Mouse (Mus musculus): Measurements from ENCODE around the gene Mrps27. TPM values are rescaled to one million over a fixed set of nuclear protein-coding genes. Genes with fewer than 3 reads are reported as not detected.
A peak's percentile ranks its signal among the peaks of the same experiment; 100 is the strongest.

Gene Mrps27
- total and polyA plus RNA-seq, 2 experiments from 2014 or later: 19.6 to 37.4 TPM

- peak overlapping the region; percentile 67 for H3K27ac ChIP-seq (ENCODE audit: low read depth, low read length)
- peaks cover 8% of the 10 kb centered on the region for H3K36me3 ChIP-seq (ENCODE audit: insufficient read depth, low read length)
- ATAC-seq (ENCODE audit: low FRiP score) (no peak; the same call in none of the 2 replicates), DNase-seq (ENCODE audit: low spot score) (no peak)
- peak overlapping the region; percentile 41 for H3K4me3 ChIP-seq (ENCODE audit: low read depth, low read length)
- peak overlapping the region; percentile 62 for H3K4me2 ChIP-seq (ENCODE audit: low read depth, low read length, poor library complexity, severe bottlenecking)
- no peak for TF ChIP-seq CTCF (IDR thresholded peaks at IDR 0.05)
- WGBS: 2% methylated on average over 7 of the region's 7 CpGs
- H3K9ac ChIP-seq (replicated peaks; ENCODE audit: low read length, poor library complexity, severe bottlenecking): peak overlapping the region; percentile 26; the same call in 1 of the 2 replicates
- no peaks in the 10 kb centered on the region for H3K27me3 ChIP-seq (ENCODE audit: insufficient read depth, low read length)
- H3K4me1 ChIP-seq (ENCODE audit: insufficient read depth, low read length): no peaks in the 10 kb centered on the region
- no peaks in the 10 kb centered on the region for H3K9me3 ChIP-seq (ENCODE audit: low read length)
These were observed 8.9 kb downstream of the Mrps27 start for GRCm38 (mm10) chr13:99353490-99353851.

- Histone ChIP-seq H3K4me2 (ENCODE audit: low read depth, low read length, poor library complexity, severe bottlenecking) (no peak overlapping the region), H3K4me1 (ENCODE audit: insufficient read depth, low read length) (no peaks in the 10 kb centered on the region), H3K27me3 (ENCODE audit: insufficient read depth, low read length) (no peaks in the 10 kb centered on the region), H3K9me3 (ENCODE audit: low read length) (no peaks in the 10 kb centered on the region), H3K9ac (replicated peaks; ENCODE audit: low read length, poor library complexity, severe bottlenecking) (no peak overlapping the region), H3K36me3 (ENCODE audit: insufficient read depth, low read length) (peaks cover 5% of the 10 kb centered on the region; the same call in 1 of the 2 replicates), H3K27ac (ENCODE audit: low read depth, low read length) (no peak overlapping the region), H3K4me3 (ENCODE audit: low read depth, low read length) (no peak overlapping the region)
- DNase-seq (ENCODE audit: low spot score) (no peak), ATAC-seq (ENCODE audit: low FRiP score) (no peak)
- TF ChIP-seq CTCF (IDR thresholded peaks at IDR 0.05): no peak
- 90% methylated on average over 6 of the region's 6 CpGs for WGBS
These were observed 10.5 kb downstream of the Mrps27 start for GRCm38 (mm10) chr13:99355072-99355471.

- ATAC-seq (ENCODE audit: low FRiP score): no peak
- WGBS: 93% methylated on average over 7 of the region's 7 CpGs
- no peak for DNase-seq (ENCODE audit: low spot score)
These were observed 11.3 kb downstream of the Mrps27 start for GRCm38 (mm10) chr13:99355861-99356260.

GRCm38 (mm10) chr13:99356428-99357265, 12.1 kb downstream of the Mrps27 start:
- peak; percentile 54 for TF ChIP-seq CTCF (IDR thresholded peaks at IDR 0.05)
- 40% methylated on average over 9 of the region's 9 CpGs for WGBS
- Histone ChIP-seq H3K4me3 (ENCODE audit: low read depth, low read length) (no peak overlapping the region), H3K27ac (ENCODE audit: low read depth, low read length) (no peak overlapping the region), H3K9ac (replicated peaks; ENCODE audit: low read length, poor library complexity, severe bottlenecking) (no peak overlapping the region), H3K27me3 (ENCODE audit: insufficient read depth, low read length) (no peaks in the 10 kb centered on the region), H3K9me3 (ENCODE audit: low read length) (no peaks in the 10 kb centered on the region), H3K4me1 (ENCODE audit: insufficient read depth, low read length) (no peaks in the 10 kb centered on the region), H3K36me3 (ENCODE audit: insufficient read depth, low read length) (peaks cover 1% of the 10 kb centered on the region; the same call in 1 of the 2 replicates), H3K4me2 (ENCODE audit: low read depth, low read length, poor library complexity, severe bottlenecking) (no peak overlapping the region)
- ATAC-seq (ENCODE audit: low FRiP score): no peak
- no peak for DNase-seq (ENCODE audit: low spot score)

More at GRCm38 (mm10) chr13:99355861-99356260, 11.3 kb downstream of the Mrps27 start:
- Histone ChIP-seq H3K9ac (replicated peaks; ENCODE audit: low read length, poor library complexity, severe bottlenecking) (no peak overlapping the region), H3K36me3 (ENCODE audit: insufficient read depth, low read length) (peaks cover 4% of the 10 kb centered on the region; the same call in 1 of the 2 replicates), H3K27ac (ENCODE audit: low read depth, low read length) (no peak overlapping the region), H3K4me2 (ENCODE audit: low read depth, low read length, poor library complexity, severe bottlenecking) (no peak overlapping the region), H3K4me3 (ENCODE audit: low read depth, low read length) (no peak overlapping the region), H3K4me1 (ENCODE audit: insufficient read depth, low read length) (no peaks in the 10 kb centered on the region), H3K27me3 (ENCODE audit: insufficient read depth, low read length) (no peaks in the 10 kb centered on the region), H3K9me3 (ENCODE audit: low read length) (no peaks in the 10 kb centered on the region)
- TF ChIP-seq CTCF (IDR thresholded peaks at IDR 0.05): no peak

- WGBS: 79% methylated on average over 14 of the region's 14 CpGs
- no peaks in the 10 kb centered on the region for H3K4me1 ChIP-seq (ENCODE audit: insufficient read depth, low read length)
- no peak overlapping the region for H3K4me2 ChIP-seq (ENCODE audit: low read depth, low read length, poor library complexity, severe bottlenecking)
- ATAC-seq (ENCODE audit: low FRiP score): peak; percentile 49; the same call in 1 of the 2 replicates
- peak; percentile 82 for DNase-seq (ENCODE audit: low spot score)
- H3K27me3 ChIP-seq (ENCODE audit: insufficient read depth, low read length): no peaks in the 10 kb centered on the region
- peaks cover 7% of the 10 kb centered on the region; the same call in 1 of the 2 replicates for H3K36me3 ChIP-seq (ENCODE audit: insufficient read depth, low read length)
- no peak overlapping the region for H3K27ac ChIP-seq (ENCODE audit: low read depth, low read length)
- no peak for TF ChIP-seq CTCF (IDR thresholded peaks at IDR 0.05)
- no peak overlapping the region for H3K9ac ChIP-seq (replicated peaks; ENCODE audit: low read length, poor library complexity, severe bottlenecking)
- H3K4me3 ChIP-seq (ENCODE audit: low read depth, low read length): no peak overlapping the region
- no peaks in the 10 kb centered on the region for H3K9me3 ChIP-seq (ENCODE audit: low read length)
These were observed 14.3 kb downstream of the Mrps27 start for GRCm38 (mm10) chr13:99358921-99359320.

GRCm38 (mm10) chr13:99363866-99364265, 19.3 kb downstream of the Mrps27 start:
- Histone ChIP-seq H3K27ac (ENCODE audit: low read depth, low read length) (no peak overlapping the region), H3K4me1 (ENCODE audit: insufficient read depth, low read length) (no peaks in the 10 kb centered on the region), H3K27me3 (ENCODE audit: insufficient read depth, low read length) (no peaks in the 10 kb centered on the region), H3K9ac (replicated peaks; ENCODE audit: low read length, poor library complexity, severe bottlenecking) (no peak overlapping the region), H3K4me2 (ENCODE audit: low read depth, low read length, poor library complexity, severe bottlenecking) (no peak overlapping the region), H3K4me3 (ENCODE audit: low read depth, low read length) (no peak overlapping the region), H3K9me3 (ENCODE audit: low read length) (no peaks in the 10 kb centered on the region), H3K36me3 (ENCODE audit: insufficient read depth, low read length) (peaks cover 10% of the 10 kb centered on the region; the same call in 1 of the 2 replicates)
- 48% methylated on average over 4 of the region's 4 CpGs for WGBS
- no peak for ATAC-seq (ENCODE audit: low FRiP score)
- no peak for TF ChIP-seq CTCF (IDR thresholded peaks at IDR 0.05)
- DNase-seq (ENCODE audit: low spot score): peak; percentile 35
